Mouse (Mus musculus): ENCODE measurements at regions not wholly inside any gene's neighbourhood (a gene's known extent, or its start where the extent isn't known, plus 50 kb on each side); places are given as distances from the start of the nearest gene placed in this dataset.

GRCm38 (mm10) chr2:105608756-105609155, 59.9 kb upstream of the Pax6 start:
- TF ChIP-seq CHD2 (IDR thresholded peaks at IDR 0.05; ENCODE audit: low read length) = no peak
- no peak for TF ChIP-seq CTCF (conservative IDR thresholded peaks at IDR 0.05 in 1 of 2, IDR thresholded peaks at IDR 0.05 in 1 of 2; ENCODE audit: low read depth in 2 of 2, low read length in 2 of 2)
- no peak for TF ChIP-seq RCOR1 (conservative IDR thresholded peaks at IDR 0.05; ENCODE audit: low read depth, low read length)
- TF ChIP-seq MAFK (IDR thresholded peaks at IDR 0.05; ENCODE audit: insufficient replicate concordance, low read length) = no peak
